Mouse (Mus musculus): ENCODE results near the gene Reck.

The Reck gene

DNA sequence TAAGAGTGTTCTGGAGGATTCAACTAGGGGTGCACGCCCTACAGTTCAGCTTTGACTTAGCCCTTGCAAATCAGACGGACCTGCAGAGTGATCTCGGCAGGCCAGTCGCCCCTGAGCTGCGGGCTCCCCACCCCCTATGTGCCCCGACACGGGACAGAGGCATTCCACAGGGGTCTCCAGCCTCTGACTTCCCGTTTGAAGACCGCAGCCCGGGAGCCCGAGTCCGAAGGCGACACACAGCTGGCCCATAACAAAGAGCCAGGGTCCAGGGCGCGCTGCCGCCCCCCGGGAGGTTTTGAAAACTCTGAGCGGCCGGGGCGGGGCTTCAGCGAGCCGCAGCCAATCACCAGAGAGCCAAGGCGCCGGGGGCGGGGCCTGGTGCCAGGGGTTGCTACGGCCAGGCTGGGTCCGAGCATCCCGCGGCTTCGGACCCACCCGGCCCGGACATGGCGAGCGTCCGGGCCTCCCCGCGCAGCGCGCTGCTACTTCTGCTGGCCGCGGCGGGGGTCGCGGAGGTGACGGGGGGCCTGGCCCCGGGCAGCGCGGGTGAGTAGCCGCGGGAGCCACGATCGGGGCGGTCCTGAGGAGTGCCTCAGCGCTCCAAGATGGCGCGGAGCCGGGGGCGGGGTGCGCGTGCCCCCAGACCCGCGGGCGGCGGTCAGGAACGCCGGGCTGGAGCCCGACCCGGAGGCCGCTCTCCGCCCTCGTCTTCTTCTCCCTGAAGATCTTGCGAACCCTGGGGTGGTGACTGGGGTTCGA lies at the start of gene Reck:
Reck (plus strand) TSS at position 371 of the 759 bp plus-strand sequence.
- peak; percentile 81 for DNase-seq (ENCODE audit: low spot score)

DNA sequence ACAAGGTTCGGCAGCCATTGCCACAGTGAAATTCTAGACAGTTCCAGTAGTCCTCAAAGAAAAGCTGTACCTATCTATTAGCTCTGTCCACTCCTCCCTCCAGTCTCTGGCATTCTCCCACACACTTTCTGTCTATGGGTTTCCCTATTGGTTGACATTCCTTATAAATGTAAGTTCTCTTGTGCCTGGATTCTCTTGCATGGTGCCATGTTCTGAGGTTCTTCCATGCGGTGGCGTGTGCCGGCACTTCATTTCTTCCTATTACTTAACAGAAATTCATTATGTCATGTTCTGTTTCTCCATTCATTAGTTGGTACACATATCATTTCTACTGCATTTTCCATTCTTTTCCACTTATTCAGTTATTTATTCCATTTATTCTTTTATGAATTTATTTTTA lies 46.5 kb upstream of the Reck start:
- no peak for DNase-seq (ENCODE audit: low spot score)

DNA sequence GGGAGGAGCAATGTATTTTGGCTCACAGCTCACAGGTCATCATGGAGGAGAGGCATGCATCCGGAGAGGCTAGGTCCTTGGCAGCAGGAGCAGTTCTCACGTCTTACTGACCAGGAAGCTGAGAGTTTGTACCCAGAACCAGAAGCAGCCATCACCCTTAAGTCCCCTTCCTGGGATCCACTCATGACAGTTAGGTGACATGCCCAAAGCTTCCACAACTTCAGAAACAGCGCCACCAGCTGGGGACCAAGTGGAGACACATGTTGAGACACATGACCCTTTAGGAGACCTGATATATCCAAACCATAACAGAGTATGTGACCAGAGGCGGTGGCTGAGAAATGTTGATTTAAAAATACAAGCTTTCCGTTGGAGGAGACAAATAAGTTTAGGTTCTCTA lies 43.3 kb upstream of the Reck start:
- peak; percentile 20 for DNase-seq (ENCODE audit: low spot score)

DNA sequence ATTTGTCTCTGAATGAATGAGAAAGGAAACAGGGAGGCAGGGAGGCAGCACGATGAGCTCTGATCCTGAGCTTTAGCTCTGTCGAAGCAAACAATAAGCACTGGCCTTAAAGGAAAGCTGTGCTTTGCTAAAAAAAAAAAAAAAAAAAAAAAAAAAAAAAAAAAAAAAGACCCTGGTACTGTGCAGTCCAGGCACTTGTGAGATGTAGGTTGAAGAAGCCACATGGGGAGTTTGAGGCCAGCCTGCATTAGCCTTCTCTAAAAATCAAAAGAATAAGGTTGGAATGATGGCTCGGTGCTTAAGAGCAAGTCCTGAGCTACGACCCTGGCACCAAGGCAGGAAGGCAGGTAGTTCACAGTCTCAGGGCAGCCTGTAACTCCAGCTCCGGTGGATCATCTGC lies 41.6 kb upstream of the Reck start:
- DNase-seq (ENCODE audit: low spot score), result no peak

DNA sequence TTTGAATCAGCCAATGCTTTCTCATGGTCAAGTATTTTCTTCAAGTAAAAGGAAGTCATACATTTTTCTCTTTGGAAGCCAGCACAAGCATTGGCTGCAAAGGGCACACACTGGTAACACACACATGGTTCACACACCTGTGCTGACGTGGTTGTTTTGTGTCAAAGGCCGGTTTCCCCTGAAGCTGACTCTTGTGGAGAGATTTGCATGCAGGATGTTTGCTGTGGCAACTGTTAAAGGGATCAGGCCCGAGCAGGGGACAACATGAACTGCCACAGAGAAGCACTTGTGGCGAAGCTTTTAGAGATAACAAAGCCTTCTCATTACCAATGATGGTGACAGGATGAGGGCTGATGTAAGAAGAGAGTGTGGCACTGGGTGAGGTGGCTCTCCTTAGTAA lies 40.6 kb upstream of the Reck start:
- DNase-seq (ENCODE audit: low spot score), result no peak

DNA sequence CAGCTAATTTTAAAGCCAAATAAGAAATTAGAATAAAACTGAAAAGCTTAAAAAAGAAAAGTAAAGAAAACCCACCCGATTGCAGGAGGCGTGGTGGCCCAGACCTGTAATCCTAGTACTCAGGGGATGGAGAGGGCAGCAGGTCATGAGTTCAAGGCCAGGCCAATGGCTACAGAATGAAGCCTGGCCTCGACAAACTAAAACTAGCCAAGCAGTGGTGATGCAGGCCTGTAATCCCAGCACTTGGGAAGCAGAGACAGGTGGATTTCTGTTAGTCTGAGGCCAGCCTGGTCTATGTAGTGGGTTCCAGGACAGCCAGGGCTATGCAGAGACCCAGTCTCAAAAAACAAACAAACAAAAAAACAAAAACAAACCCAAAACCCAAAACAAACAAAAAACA lies 37.0 kb upstream of the Reck start:
- DNase-seq (ENCODE audit: low spot score), result no peak

DNA sequence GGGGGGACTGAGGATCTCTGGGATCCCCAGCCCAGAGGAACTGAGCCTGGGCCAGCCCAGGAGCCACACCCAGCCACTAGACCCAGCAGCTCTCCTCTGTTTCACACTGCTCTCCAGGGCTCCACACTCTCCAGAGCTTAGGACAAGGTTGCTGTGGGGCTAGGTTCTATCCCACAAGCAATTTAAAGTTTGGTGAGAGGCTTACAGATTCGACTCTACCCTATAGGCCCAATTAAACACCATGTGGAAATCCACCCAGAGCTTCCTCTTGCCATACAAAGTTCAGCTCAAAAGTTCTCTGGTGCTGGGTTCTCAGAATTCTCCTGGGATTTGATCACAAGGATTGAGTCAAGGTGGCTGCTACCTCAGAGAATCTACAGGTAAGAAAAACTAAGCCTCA lies 35.2 kb upstream of the Reck start, which contains the start of gene Olfr157:
Olfr157 (minus strand) TSS at position 101 of the 400 bp plus-strand sequence.
- DNase-seq (ENCODE audit: low spot score), result no peak

DNA sequence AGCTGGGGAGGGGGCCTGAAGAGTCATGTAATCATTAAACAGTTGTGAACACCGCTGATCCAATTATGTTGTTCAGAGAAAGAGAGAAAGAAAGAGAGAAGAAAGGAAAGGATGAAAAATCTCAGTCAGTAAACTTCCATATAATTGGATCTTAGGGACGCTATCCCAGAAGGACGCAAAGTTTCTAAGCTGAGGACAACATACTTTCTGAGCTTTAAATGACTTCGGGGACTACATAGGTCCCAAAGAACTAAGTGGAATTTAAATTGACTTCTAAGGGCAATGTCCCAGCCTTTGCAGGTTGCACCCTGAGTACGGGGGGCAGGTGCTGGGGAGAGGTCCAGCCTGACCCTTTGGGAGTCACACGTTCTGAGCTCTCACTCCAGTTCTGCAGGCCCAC lies 24.1 kb upstream of the Reck start, which contains the start of gene Olfr155:
Olfr155 (plus strand) TSS at position 301 of the 400 bp plus-strand sequence.
- no peak for DNase-seq (ENCODE audit: low spot score)

DNA sequence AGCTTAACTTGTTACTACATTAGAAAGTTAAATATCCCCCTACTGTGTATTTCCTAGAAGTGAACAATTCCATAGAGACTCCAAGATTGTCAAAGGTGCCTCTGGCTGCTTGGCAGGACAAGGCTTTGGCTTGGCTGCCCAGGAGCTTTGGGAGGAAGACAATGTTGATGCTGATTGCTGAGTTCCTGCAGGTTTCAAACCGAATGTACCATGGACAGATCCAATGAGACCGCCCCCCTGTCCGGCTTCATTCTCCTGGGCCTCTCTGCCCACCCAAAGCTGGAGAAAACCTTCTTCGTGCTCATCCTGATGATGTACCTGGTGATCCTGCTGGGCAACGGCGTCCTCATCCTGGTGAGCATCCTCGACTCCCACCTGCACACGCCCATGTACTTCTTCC lies 21.2 kb upstream of the Reck start:
- DNase-seq (ENCODE audit: low spot score), result no peak

DNA sequence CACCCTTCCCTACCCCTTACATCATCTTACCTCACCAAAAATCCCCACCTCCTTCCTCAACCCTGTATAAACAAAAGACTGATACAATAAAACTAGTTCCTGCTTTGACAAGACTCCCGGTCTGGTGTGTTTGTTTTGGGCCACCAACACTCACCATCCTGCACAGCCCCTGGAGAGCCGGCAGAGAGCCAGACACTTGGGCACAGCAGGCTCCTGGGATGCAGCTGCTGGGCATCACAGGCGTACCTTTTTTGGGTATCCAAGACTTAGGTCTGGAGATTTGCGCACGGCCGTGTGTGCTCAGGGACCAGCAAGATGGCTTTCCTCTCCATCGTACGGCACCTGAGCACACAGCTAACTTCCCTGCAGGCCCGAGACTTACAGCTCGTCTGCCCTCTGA lies 15.4 kb upstream of the Reck start:
- no peak for DNase-seq (ENCODE audit: low spot score)

DNA sequence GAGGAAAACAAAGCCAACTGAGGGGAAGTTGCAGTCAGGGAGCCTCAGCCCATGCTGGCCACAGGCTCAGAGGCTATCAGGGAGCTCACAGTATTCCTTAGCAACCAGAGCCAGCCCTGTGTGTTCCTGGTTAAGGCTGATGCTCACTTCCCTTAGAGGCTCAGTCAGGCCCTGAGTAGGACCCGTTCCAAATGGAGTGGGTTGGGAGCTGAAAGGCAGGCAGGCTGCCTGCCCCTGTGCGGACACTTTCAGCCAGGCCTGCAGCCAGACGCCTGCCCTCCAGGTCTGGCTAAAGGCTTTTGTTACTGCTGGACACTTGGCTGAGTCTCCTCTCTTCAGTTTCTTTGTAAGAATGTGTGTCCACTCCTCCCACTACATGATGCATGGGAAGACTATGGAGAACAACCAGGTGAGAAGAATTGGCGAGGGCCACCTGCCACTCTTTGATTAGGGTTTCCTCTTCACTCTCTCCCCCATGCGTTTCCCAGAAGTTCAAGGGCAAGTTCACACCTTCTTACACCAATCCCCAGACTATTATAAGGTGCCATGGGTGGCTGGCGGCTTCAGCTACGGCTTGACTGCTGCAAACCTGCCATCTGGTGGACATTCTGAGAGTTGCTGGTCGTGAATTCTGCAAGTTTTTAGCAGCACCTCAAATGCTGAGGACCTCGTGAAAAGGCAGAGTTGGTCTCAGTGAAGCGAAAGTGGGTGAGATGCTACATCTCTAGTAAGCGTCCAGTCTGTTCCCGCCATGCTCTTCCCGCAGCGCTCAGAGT lies 14.4 kb upstream of the Reck start:
- peak; percentile 86 for DNase-seq (ENCODE audit: low spot score)

DNA sequence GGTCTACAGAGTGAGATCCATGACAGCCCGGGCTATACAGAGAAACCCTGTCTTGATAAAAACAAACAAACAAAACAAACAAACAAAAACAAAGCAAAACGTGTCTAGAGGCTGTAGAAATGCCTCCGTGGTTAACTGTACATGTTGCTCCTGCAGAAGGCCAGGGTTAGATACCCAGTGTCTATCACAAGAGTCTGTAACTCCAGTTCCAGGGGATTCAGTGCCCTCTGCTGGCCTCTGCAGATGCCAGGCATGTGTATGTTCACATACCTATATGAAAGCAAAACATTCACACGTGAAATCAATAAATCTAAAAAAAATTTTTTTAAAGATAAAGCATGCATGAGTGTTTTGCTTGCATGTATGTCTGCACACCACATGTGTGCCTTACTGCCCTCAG lies 12.0 kb upstream of the Reck start:
- DNase-seq (ENCODE audit: low spot score), result no peak

DNA sequence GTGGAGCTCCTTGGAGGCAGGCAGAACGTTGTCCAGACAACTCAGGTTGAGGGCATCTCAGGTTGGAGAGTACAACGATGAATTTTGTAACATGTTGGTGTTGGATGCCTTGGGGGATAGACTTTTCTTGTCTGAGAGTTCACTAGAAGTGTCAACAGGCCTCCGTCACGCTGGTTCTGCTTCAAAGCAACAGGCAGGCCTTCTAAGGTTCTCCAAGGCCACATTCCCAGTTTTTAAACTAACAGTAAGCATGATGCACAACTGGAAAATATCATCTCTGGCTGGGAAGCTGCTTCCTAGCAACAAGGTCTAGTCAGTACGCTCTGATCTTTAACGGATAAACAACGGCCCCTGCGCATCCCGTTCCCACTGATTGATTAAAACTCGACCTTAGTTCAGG lies 5.5 kb upstream of the Reck start:
- no peak for DNase-seq (ENCODE audit: low spot score)

DNA sequence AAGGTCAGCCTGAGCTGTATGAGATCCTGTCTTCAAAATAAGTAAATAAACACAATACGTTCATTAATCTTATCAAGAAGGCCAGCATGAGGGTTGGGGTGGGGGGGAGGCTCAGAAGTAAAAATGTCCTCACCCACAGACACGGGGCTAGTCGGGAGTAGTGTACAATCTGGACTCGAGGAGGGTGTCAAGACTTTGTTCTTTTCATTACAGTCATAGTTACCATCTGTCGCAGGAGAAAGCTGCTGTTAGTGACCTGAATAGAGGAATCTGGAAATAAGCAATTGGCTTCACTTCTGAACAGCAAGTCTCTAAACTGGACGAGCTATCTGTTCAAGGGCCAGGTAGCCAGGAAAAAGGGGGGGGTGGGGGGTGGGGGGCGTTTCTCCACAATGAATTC lies 829 bp upstream of the Reck start:
- no peak for DNase-seq (ENCODE audit: low spot score)

DNA sequence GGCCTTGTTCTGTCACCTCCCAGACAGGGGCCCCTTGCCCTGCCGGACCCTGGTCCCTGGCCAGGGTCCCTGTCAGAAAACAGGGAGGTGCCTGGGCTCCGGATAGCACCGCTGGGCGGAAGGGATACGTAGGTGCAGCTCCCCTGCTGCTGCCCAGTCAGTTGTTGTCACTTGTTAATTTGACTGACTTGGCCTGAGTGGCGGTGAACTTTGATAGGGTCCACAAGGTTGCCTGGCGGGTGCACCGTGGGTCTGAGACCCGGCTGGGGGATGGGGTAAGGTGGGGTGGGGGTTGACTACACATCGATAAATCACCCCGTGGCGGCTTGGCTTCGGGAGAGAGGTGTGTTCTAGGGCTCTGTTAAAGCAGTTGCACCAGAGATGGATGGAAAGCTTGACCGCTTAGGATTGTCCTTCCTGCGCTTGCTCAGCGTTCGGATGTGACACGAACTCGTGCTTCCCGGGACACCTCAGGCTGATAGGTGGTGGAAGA lies 635 bp downstream of the Reck start:
- DNase-seq (ENCODE audit: low spot score), result peak; percentile 67

DNA sequence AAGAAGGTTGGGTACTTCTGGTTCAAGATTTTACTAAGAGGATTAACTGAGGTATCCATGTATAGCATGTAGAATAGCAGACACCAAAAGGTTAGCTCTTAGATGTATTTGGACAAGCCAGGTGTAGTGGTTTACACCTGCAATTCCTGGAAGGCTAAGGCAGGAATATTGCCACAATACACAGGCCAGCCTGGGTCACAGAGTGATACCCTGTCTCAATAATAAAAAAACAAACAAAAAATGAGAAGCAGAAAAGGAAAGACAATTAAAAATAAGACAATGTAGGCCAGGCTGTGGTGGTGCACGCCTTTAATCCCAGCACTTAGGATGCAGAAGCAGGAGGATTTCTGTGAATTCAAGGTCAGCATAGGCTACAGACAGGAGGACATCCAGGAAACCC lies 1.9 kb downstream of the Reck start:
- no peak for DNase-seq (ENCODE audit: low spot score)

DNA sequence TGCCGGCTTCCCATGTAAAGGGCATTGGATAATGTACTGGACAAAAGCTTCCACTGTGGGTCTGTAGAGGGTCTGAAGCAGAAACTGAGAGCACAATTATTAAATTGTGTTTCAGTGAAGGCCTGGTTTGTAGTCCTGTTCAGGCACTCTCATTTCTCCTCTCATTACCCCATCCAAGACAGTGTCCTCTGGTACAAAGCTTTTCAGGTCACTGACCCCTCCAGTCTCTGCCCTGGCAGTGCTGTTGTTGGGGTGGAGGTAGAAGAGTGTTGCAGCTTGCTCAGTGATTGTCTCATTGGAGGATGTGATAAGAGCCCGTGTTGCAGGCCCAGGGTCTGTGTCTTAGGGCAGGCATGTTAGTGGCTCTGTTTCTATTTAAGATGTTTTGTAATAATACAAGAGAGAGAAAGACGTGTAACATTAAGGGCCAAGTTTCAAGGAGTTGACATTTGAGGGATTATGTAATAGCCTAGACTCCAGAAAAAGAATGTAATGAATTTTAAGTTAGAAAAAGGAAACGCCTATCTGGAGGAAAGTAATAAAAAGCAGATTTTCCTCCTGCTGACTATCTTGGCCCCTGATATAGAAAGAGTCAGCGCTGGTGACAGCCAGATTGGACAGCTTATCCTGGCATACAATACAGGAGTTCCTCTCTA lies 2.9 kb downstream of the Reck start:
- DNase-seq (ENCODE audit: low spot score), result no peak

DNA sequence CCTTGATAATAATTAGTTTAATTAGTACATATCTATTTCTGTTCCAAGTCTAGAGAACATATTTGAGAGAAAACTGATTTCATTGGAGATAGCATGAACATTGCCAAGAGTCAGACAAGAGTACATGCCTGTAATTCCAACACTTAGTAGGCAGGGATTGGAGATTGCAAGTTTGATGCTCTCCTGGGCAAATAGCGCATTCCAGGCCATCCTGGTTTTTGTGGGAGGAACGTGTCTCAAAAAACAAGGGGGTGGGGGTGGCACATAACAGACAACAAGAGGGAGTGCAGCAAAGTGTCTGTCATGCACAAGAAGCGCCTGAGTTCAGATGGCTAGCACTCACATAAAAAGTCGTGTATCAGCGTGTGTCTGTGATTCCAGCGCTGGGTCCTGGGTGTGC lies 4.2 kb downstream of the Reck start:
- no peak for DNase-seq (ENCODE audit: low spot score)

DNA sequence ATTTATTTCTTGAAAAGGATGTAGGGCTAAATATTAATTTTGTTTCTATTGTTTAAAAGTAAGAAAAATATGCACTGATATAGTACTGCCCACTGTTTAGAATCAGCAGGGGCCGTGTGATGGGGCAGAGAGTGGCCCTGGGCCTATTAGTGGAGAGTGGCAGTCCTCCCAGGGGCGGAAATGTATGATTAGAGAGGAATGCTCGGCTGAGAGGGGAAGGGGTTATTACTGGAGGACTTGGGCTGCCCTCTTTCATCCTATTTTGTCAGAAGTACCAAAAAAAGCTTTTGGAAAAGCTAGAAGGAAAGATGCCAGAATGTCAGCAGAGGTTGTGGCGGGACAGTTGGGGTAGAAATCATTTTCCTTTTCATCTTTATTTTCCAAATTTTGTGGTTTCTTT lies 8.9 kb downstream of the Reck start:
- peak; percentile 64 for DNase-seq (ENCODE audit: low spot score)

DNA sequence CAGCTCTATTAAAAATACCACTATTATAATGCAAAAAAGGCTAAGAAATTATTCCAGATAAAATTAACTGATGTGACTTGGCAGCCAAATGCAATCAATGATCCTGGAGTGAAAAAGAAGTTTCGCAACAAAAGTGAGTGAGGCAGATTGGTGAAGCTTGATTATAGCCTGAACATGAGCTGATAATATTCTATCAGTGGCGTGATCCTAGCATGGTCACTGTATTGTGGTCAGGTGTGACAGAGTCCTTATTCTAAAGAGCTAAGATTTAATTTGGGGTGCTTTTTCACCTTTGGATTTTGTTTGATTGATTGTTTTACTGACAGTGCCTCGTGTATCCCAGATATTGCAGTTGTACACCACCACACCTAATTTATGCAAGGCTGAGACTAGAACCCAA lies 15.9 kb downstream of the Reck start:
- DNase-seq (ENCODE audit: low spot score), result no peak

DNA sequence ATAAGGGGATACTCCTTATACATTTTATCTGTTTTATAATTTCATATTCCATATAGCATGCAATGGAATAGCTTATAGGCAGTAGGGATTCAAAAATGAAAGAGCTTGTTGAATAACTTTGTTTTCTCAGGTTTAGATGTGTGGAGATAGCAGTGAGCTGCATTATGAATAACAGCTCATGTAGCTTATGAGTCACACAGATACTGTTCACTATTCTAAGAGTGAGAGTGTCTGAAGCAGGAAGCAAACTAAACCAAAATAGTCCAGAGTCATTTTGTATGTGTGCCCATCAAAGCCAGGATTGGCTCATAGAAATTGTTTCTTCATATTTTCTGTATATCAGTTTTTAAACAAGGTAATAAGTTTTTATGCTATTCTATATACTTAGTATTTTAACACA lies 21.9 kb downstream of the Reck start:
- no peak for DNase-seq (ENCODE audit: low spot score)

DNA sequence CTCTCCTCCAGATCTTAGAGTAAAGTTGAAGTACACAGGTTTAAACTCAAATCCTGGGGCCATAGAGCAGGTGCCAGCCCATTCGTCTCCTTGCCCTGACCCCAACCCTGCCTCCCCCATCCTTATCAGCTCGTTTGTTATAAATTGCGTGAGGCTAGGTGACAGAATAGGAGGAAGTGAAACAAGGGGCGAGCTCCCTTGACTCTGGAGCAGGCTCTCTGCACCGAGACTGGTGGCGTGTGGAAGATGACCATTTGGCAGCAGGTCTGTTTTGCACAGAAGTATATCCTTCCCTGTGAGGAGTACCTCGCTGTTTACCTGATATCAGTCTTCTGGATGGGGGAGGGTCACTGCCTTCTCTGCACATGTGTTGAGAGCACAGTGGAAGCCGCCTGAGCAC lies 23.9 kb downstream of the Reck start:
- no peak for DNase-seq (ENCODE audit: low spot score)

DNA sequence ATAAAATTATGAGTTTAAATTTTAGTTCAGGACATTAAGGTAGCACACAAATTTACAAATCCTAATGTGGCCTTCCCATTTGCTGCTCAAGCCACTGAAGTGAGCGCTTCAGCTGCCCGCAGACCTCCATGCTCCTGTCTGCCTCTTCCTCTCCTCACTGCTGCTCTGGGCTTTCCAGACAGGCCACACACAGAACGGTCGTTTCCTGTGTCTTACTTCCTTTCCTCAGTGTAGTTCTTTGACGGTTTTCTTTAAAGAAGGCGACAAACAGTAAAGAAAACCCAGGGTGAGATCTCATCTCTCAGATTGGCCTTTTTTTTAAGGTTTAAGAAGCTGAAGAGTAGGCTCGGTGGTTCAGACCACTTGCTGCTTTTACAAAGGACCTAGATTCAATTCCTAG lies 28.4 kb downstream of the Reck start:
- DNase-seq (ENCODE audit: low spot score), result no peak

Measured in embryo, embryonic 10 days (tissue).